Mouse (Mus musculus): ENCODE measurements around the gene Hsd17b7.

- TF ChIP-seq CTCF (IDR thresholded peaks at IDR 0.05; ENCODE audit: low read depth) (no peak), EP300 (IDR thresholded peaks at IDR 0.05; ENCODE audit: low read depth) (no peak)
Measured at GRCm38 (mm10) chr1:169952636-169953035, 16.4 kb downstream of the Hsd17b7 start.

Data from heart, postnatal 0 days (tissue).